ENCODE assay signal across 1 mouse cellular context in genomic region chr11:70752337-70753017, GRCm38 (mm10).
TF ChIP-seq lines count a peak whose summit lies in the region.

No protein-coding gene starts in this region.

TF ChIP-seq in MEL, 35 proteins besides CTCF, POLR2A, EP300 and RAD21:
- TF ChIP-seq MAFK (IDR thresholded peaks at IDR 0.05; ENCODE audit: borderline replicate concordance, low read depth, low read length) (no peak), GATA1 (IDR thresholded peaks at IDR 0.05; ENCODE audit: low read depth, low read length) (peak; percentile 49)
